Mouse (Mus musculus) forebrain, embryonic 12.5 days (tissue): ENCODE data around the gene Snta1. TPM values are rescaled to one million over a fixed set of nuclear protein-coding genes. Genes with fewer than 3 reads are reported as not detected.

ENCODE experiments used
- ATAC-seq: fragments of 200-750 bp; cut with Nextera tagmentation; 2 replicates; pipeline ENCODE4 v1.8.0; 2017; ENCODE audit warnings: moderate TSS enrichment; ENCODE audit not compliant: low FRiP score
- H3K27ac ChIP-seq: fragments of 300-500 bp; sonication (generic); 2 replicates; pipeline ENCODE4 v1.5.1; 2016; ENCODE audit warnings: mild to moderate bottlenecking
- H3K27me3 ChIP-seq: fragments of 300-500 bp; sonication (generic); 2 replicates; pipeline ENCODE4 v1.6.1; 2016; ENCODE audit warnings: mild to moderate bottlenecking
- H3K36me3 ChIP-seq: fragments of 300-500 bp; sonication (generic); replicated peaks from 2 replicates; pipeline ENCODE4 v1.6.1; 2016; ENCODE audit warnings: mild to moderate bottlenecking
- H3K4me1 ChIP-seq: fragments of 300-500 bp; sonication (generic); 2 replicates; pipeline ENCODE4 v1.6.1; 2016
- H3K4me2 ChIP-seq: fragments of 300-500 bp; sonication (generic); 2 replicates; pipeline ENCODE4 v1.6.1; 2016; ENCODE audit warnings: mild to moderate bottlenecking, moderate library complexity
- H3K4me3 ChIP-seq: fragments of 300-500 bp; sonication (generic); replicated peaks from 2 replicates; pipeline ENCODE4 v1.5.1; 2016; ENCODE audit warnings: mild to moderate bottlenecking
- H3K9ac ChIP-seq: fragments of 300-500 bp; sonication (generic); 2 replicates; pipeline ENCODE4 v1.6.1; 2016; ENCODE audit warnings: mild to moderate bottlenecking
- H3K9me3 ChIP-seq: fragments of 300-500 bp; sonication (generic); 2 replicates; pipeline ENCODE4 v1.6.1; 2016
- WGBS: fragments of 180-500 bp; shearing (Covaris S2); methylation state at CpG from one replicate; pipeline ENCODE4 v1.1.7; 2016; 5-methylcytosine and 5-hydroxymethylcytosine counted together
- polyA plus RNA-seq: library from polyadenylated mRNA; unstranded; fragments of >200 nt; fragmentation: Nextera tagmentation; extraction: Ambion mirVana; gene quantifications from 2 replicates; pipeline ENCODE4 v1.2.1, GENCODE M21; 2016

Snta1 gene
- polyA plus RNA-seq, result 3.9 and 4.2 TPM in 2 replicates

- Histone ChIP-seq H3K4me2 (peak within 1 kb of the TSS; percentile 89), H3K9ac (peak within 1 kb of the TSS; percentile 72), H3K4me3 (peak within 1 kb of the TSS; percentile 79), H3K9me3 (no peaks in the 10 kb centered on the region), H3K4me1 (peaks cover 24% of the 10 kb centered on the region), H3K27ac (no peak within 1 kb of the TSS), H3K36me3 (no peaks in the 10 kb centered on the region), H3K27me3 (peaks cover 49% of the 10 kb centered on the region)
- WGBS, result 3% methylated on average over 84 of the region's 84 CpGs
- ATAC-seq, result peak; percentile 91
These were observed at the start of gene Snta1 for GRCm38 (mm10) chr2:154407643-154408445. Snta1 (minus strand) TSS chr2:154408099.

DNA sequence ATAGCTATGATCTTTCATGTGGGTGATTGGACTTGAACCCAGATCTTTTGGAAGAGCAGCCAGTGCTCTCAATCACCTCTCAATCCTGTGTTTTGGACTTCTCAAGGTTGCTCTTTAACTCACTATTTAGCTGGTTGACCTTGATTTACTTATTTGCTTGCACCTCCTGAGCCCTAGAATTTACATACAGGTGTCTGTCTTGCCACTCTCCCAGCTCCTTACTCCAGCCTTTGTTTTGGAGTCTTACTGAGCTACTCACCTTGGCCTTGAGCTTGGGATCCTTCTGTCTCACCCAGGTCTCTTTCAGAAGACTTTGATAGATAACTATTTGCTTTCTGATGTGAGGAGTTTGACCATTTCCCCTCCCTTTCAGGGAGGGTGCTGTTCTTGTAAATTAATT, 48.7 kb upstream of the Snta1 start:
- no peak for ATAC-seq
- Histone ChIP-seq H3K9me3 (no peaks in the 10 kb centered on the region), H3K4me1 (peaks cover 13% of the 10 kb centered on the region)

DNA sequence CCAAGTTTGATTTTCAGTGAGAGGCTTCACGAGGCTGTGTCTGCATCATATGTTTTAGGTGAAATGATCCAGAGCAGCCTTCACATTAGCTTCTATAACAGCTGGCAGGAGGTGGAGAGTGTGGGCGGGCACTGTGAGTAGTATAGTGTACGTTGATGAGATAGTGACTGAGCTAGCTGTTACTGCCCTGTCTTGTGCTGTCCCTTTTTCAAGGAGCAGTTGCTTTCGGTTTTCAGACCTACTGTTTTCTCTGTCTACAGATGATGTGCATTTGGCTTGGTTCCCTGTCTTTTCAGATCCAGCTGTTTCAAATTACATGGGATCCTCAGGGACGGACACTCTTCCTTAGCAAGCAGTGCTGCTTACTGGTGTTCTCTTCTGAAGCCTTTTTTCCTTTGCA, 47.9 kb upstream of the Snta1 start:
- no peak for ATAC-seq
- H3K9ac ChIP-seq, result no peak overlapping the region
- H3K4me3 ChIP-seq, result no peak overlapping the region
- no peaks in the 10 kb centered on the region; the same call in 1 of the 2 replicates for H3K36me3 ChIP-seq
- no peak overlapping the region for H3K4me2 ChIP-seq
- H3K27me3 ChIP-seq, result no peaks in the 10 kb centered on the region
- H3K27ac ChIP-seq, result 0 out of 2 replicates have a peak overlapping the region, but pooled peaks have one; percentile 31
- H3K9me3 ChIP-seq, result no peaks in the 10 kb centered on the region
- WGBS, result 77% methylated on average over 5 of the region's 5 CpGs
- H3K4me1 ChIP-seq, result peaks cover 13% of the 10 kb centered on the region

More for the DNA sequence above, 48.7 kb upstream of the Snta1 start:
- Histone ChIP-seq H3K4me2 (no peak overlapping the region), H3K27ac (no peak overlapping the region), H3K9ac (no peak overlapping the region), H3K4me3 (no peak overlapping the region), H3K27me3 (no peaks in the 10 kb centered on the region), H3K36me3 (no peaks in the 10 kb centered on the region; the same call in 1 of the 2 replicates)

DNA sequence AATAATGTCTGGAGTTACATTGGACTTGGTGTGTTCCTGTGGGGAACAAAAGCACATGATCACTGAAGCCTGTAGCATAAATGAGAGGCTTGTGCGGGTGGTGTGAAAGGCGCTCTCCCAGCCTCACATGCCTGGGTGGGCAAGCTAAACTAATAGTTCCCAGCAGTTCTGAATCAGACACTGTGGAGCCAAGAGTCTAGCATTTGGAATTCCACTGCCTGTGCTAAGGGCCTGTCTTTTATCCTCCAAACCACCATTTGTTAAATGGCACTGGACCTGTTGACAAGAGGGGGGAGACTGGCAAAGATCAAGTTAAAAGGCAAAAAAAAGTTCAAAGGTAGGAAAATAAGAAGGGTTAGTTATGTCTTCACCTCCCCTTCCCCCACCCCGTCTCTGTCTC, 46.7 kb upstream of the Snta1 start:
- ATAC-seq, result peak; percentile 30; the same call in 1 of the 2 replicates
- Histone ChIP-seq H3K36me3 (no peaks in the 10 kb centered on the region; the same call in 1 of the 2 replicates), H3K4me3 (no peak overlapping the region), H3K4me2 (no peak overlapping the region), H3K27me3 (no peaks in the 10 kb centered on the region), H3K27ac (0 out of 2 replicates have a peak overlapping the region, but pooled peaks have one; percentile 31), H3K9me3 (no peaks in the 10 kb centered on the region), H3K4me1 (peaks cover 8% of the 10 kb centered on the region), H3K9ac (no peak overlapping the region)
- WGBS, result 51% methylated on average over 3 of the region's 3 CpGs

DNA sequence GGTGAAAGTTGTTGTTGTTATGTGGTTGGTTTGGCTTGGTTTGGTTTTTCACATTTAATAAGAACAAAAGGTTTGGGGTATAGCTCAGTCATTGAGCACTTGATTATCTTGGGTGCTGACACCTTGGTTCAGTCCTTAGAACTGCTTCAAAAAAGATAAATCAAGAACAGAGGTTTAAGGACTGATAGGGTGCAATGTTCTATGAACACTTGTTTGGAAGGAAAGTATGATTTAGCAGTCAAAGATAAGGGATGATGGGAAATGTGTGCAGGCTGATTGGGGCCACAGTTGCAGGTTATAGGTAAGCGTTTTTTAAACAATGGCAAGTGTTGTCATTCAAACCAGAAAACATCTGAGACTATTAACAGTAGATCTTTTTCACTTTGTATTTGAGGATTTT, 46.2 kb upstream of the Snta1 start:
- no peaks in the 10 kb centered on the region; the same call in 1 of the 2 replicates for H3K36me3 ChIP-seq
- no peak overlapping the region for H3K9ac ChIP-seq
- no peaks in the 10 kb centered on the region for H3K9me3 ChIP-seq
- H3K4me3 ChIP-seq, result no peak overlapping the region
- H3K4me1 ChIP-seq, result peaks cover 8% of the 10 kb centered on the region; the same call in 1 of the 2 replicates
- 67% methylated on average over 1 of the region's 1 CpGs for WGBS
- H3K27me3 ChIP-seq, result no peaks in the 10 kb centered on the region
- ATAC-seq, result no peak
- 0 out of 2 replicates have a peak overlapping the region, but pooled peaks have one; percentile 25 for H3K27ac ChIP-seq
- no peak overlapping the region for H3K4me2 ChIP-seq

DNA sequence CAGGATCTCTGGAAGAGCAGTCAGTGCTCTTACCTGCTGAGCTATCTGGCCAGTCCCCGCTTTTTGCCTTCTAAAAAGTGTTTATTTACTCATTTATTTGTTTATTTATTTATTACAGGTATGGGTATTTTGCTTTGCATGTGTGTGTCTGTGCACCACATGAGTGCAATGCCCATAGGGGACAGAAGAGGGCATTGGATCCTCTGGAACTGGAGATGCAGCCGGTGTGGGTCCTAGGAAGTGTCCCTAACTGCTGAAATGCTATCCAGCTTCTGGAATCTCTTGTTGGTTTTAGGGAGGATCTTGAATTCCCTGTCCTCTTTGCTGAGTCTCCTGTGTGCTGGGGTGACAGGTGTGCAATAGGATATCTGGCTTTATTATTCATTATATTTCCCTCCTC, 45.1 kb upstream of the Snta1 start:
- Histone ChIP-seq H3K27ac (no peak overlapping the region), H3K9me3 (no peaks in the 10 kb centered on the region), H3K36me3 (peaks cover 6% of the 10 kb centered on the region), H3K9ac (no peak overlapping the region), H3K4me2 (no peak overlapping the region), H3K4me1 (peaks cover 8% of the 10 kb centered on the region; the same call in 1 of the 2 replicates), H3K27me3 (no peaks in the 10 kb centered on the region), H3K4me3 (no peak overlapping the region)
- 95% methylated on average over 2 of the region's 2 CpGs for WGBS
- no peak for ATAC-seq

GRCm38 (mm10) chr2:154448633-154449032, 40.7 kb upstream of the Snta1 start:
- H3K4me1 ChIP-seq, result no peaks in the 10 kb centered on the region
- H3K27me3 ChIP-seq, result no peaks in the 10 kb centered on the region
- no peak overlapping the region for H3K9ac ChIP-seq
- H3K27ac ChIP-seq, result no peak overlapping the region
- peaks cover 17% of the 10 kb centered on the region for H3K36me3 ChIP-seq
- no peak for ATAC-seq
- H3K4me3 ChIP-seq, result no peak overlapping the region
- no peaks in the 10 kb centered on the region for H3K9me3 ChIP-seq
- no peak overlapping the region for H3K4me2 ChIP-seq

DNA sequence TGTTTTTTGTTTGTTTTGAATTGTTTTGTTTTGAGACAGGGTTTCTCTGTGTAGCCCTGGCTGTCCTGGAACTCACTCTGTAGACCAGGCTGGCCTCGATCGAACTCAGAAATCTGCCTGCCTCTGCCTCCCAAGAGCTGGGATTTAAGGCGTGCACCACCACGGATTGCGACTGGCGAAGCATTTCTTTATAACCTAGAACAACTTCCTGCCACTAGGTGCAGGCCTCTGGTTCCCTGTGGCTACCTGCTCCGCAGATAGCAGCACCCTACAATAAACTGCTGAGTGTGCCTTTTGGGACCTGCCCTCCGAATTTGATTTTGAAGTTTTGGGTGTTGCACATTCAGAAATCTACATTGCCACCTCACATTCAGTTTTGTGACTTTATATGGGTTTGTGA, 39.9 kb upstream of the Snta1 start:
- H3K4me2 ChIP-seq, result no peak overlapping the region
- WGBS, result 94% methylated on average over 8 of the region's 8 CpGs
- H3K9ac ChIP-seq, result no peak overlapping the region
- ATAC-seq, result no peak
- H3K9me3 ChIP-seq, result no peaks in the 10 kb centered on the region
- peaks cover 24% of the 10 kb centered on the region for H3K36me3 ChIP-seq
- H3K27ac ChIP-seq, result no peak overlapping the region
- no peaks in the 10 kb centered on the region for H3K27me3 ChIP-seq
- no peak overlapping the region for H3K4me3 ChIP-seq
- no peaks in the 10 kb centered on the region for H3K4me1 ChIP-seq

- H3K9me3 ChIP-seq, result no peaks in the 10 kb centered on the region
- no peak overlapping the region for H3K4me3 ChIP-seq
- no peak overlapping the region for H3K9ac ChIP-seq
- H3K4me1 ChIP-seq, result peaks cover 32% of the 10 kb centered on the region
- peaks cover 12% of the 10 kb centered on the region; the same call in 1 of the 2 replicates for H3K36me3 ChIP-seq
- H3K27me3 ChIP-seq, result no peaks in the 10 kb centered on the region
- no peak overlapping the region for H3K4me2 ChIP-seq
- ATAC-seq, result no peak
- H3K27ac ChIP-seq, result no peak overlapping the region
These were observed 32.6 kb upstream of the Snta1 start for GRCm38 (mm10) chr2:154440453-154440852.

- peak overlapping the region; percentile 94 for H3K27ac ChIP-seq
- H3K9me3 ChIP-seq, result no peaks in the 10 kb centered on the region
- no peak for ATAC-seq
- H3K27me3 ChIP-seq, result no peaks in the 10 kb centered on the region
- peak overlapping the region; percentile 97 for H3K9ac ChIP-seq
- no peaks in the 10 kb centered on the region for H3K36me3 ChIP-seq
- peak overlapping the region; percentile 94 for H3K4me3 ChIP-seq
- WGBS, result 19% methylated on average over 7 of the region's 7 CpGs
- peaks cover 39% of the 10 kb centered on the region for H3K4me1 ChIP-seq
- H3K4me2 ChIP-seq, result peak overlapping the region; percentile 62
These were observed 29.3 kb upstream of the Snta1 start for GRCm38 (mm10) chr2:154437191-154437527.

DNA sequence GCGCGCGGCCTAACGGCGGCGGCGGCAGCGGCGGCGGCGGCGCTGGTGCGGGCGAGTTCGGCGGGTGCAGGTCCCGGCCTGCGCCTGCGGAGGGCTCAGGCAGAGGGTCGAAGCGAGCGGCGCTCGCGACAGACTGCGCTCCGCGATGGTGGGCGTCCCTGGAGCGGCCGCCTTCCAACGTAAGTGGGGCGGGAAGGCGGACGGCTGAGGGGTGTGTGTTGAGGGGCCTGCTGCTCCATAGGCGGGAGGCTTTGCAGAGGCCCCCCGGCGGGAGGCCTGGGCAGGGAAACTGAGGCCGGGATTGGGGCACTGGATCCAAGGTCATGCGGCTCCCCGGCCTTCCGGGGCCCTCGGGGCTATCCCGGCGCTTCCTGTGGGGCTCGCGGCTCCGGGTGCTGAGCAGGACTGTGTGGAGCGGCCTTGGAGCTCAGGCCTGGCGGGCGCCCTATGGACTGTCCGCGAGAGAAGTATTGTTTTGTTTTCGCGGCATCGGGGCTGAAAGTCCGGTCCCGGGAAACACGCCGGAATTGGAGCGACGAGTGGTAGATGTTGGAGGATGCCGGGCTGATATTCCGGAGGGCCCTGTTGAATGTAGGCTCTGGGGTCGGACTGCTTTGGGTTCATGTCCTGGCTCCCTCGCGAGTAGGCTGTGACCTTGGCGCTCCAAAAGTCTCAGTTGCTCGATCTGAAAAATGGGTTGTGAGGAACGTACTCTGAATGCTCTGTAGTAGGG, 28.7 kb upstream of the Snta1 start, which contains the start of gene Cbfa2t2:
Gene Cbfa2t2, plus strand, starts transcription at position 24 of the 733 bp plus-strand sequence.
- H3K9ac ChIP-seq, result peak within 1 kb of the TSS; percentile 97
- no peaks in the 10 kb centered on the region for H3K36me3 ChIP-seq
- H3K4me3 ChIP-seq, result peak within 1 kb of the TSS; percentile 94
- peaks cover 39% of the 10 kb centered on the region for H3K4me1 ChIP-seq
- H3K27ac ChIP-seq, result peak within 1 kb of the TSS; percentile 94
- H3K27me3 ChIP-seq, result no peaks in the 10 kb centered on the region
- peak; percentile 88 for ATAC-seq
- H3K4me2 ChIP-seq, result peak within 1 kb of the TSS; percentile 62
- H3K9me3 ChIP-seq, result no peaks in the 10 kb centered on the region
- under 1% methylated on average over 70 of the region's 70 CpGs for WGBS

DNA sequence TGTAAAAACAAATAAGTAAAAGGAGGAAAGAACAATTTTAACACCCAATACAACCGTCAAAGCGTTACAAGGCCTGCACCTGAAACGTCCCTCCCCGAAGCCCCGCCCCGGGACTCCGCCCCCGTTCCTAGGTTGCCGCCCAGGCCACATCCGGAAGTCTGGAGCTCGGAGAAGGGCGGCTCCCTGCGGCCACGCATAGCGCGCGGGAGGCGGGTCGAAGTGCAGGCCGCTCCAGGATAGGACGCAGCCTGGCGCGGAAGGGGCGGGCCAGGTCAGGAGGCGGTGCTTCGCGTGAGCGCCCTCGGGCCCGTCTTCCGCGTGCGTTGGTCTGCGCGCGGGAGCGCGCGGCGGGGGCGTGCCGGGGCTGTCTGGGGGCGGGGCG, 28.2 kb upstream of the Snta1 start:
- WGBS, result 0% methylated on average over 44 of the region's 44 CpGs
- Histone ChIP-seq H3K9me3 (no peaks in the 10 kb centered on the region), H3K27ac (peak overlapping the region; percentile 94), H3K36me3 (no peaks in the 10 kb centered on the region), H3K4me1 (peaks cover 39% of the 10 kb centered on the region), H3K27me3 (no peaks in the 10 kb centered on the region), H3K9ac (peak overlapping the region; percentile 97), H3K4me2 (peak overlapping the region; percentile 62), H3K4me3 (peak overlapping the region; percentile 94)
- peak; percentile 99 for ATAC-seq
